Mouse (Mus musculus) spleen, adult 2 months (tissue): ENCODE data around the gene Shank2. TPM values are rescaled to one million over a fixed set of nuclear protein-coding genes. Genes with fewer than 3 reads are reported as not detected.

ENCODE experiments used
- DNase-seq, 2 experiments: peaks; one replicate each; pipeline versions ENCODE4 v3.0.0 to v3.0.0-alpha.2; 2012 to 2021; ENCODE audit warnings: low spot score in 2 of 2, low read depth in 1 of 2
- H3K27ac ChIP-seq: fragments of 200-500 bp; 2 replicates; pipeline ENCODE4 v1.5.1; 2012; ENCODE audit warnings: low read length, inconsistent platforms; ENCODE audit not compliant: insufficient read depth
- H3K27me3 ChIP-seq: fragments of 200-500 bp; 2 replicates; pipeline ENCODE4 v1.6.1; 2012; ENCODE audit warnings: mild to moderate bottlenecking, moderate library complexity, low read length, inconsistent platforms; ENCODE audit not compliant: control insufficient read depth, insufficient read depth
- H3K36me3 ChIP-seq: fragments of 200-500 bp; 2 replicates; pipeline ENCODE4 v1.6.1; 2012; ENCODE audit warnings: mild to moderate bottlenecking, low read length, inconsistent platforms; ENCODE audit not compliant: control insufficient read depth, insufficient read depth
- H3K4me1 ChIP-seq: fragments of 200-500 bp; 2 replicates; pipeline ENCODE4 v1.6.1; 2011; ENCODE audit warnings: inconsistent platforms; ENCODE audit not compliant: control insufficient read depth, insufficient read depth, insufficient read length
- H3K4me3 ChIP-seq: fragments of 200-500 bp; 2 replicates; pipeline ENCODE4 v1.5.1; 2011; ENCODE audit warnings: mild to moderate bottlenecking, inconsistent platforms; ENCODE audit not compliant: insufficient read depth, insufficient read length; ENCODE audit errors: extremely low read depth
- CTCF ChIP-seq: fragments of 200-500 bp; IDR thresholded peaks from 2 replicates; pipeline ENCODE4 v1.5.1; 2011; ENCODE audit warnings: mild to moderate bottlenecking, inconsistent platforms; ENCODE audit not compliant: insufficient read depth, insufficient read length, insufficient replicate concordance; ENCODE audit errors: extremely low read depth
- POLR2A ChIP-seq: fragments of 200-500 bp; IDR thresholded peaks from 2 replicates; pipeline ENCODE4 v1.6.1; 2011; ENCODE audit warnings: low read depth, low read length, inconsistent platforms
- WGBS: fragments of 180-500 bp; shearing (Covaris S2); methylation state at CpG from one replicate; pipeline ENCODE4 v1.1.7; 2018; 5-methylcytosine and 5-hydroxymethylcytosine counted together
- polyA plus RNA-seq: library from polyadenylated mRNA; depleted of rRNA; stranded (reverse); fragments of >200 nt; gene quantifications from 2 replicates; pipeline ENCODE4 v1.2.3, GENCODE M21; 2012

Gene Shank2
- polyA plus RNA-seq, 1 experiment = 0.13 TPM

DNA sequence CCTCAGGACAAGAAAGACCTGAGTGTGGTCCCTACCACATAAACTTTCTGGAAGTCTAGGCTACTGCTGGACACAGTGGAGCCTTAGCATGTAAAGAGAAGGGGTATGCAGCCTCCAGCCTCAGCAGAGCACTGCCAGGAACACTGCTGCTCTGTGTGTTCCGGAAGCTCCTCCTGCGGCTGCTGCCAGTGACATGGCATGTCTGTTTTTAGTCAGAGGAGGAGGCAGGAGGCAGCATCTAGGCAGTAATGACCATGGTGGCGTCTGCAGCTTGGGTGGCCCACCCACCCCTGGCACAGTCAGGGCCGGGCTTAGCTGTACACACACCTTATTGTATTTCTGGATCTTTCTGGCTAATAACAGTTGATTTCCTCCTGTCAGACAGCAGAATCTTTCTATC is 405.9 kb downstream of the Shank2 start:
- TF ChIP-seq CTCF (no peak), POLR2A (no peak)
- H3K4me1 ChIP-seq = no peaks in the 10 kb centered on the region
- no peaks in the 10 kb centered on the region for H3K27me3 ChIP-seq
- H3K27ac ChIP-seq = no peak overlapping the region
- no peak overlapping the region for H3K4me3 ChIP-seq
- no peaks in the 10 kb centered on the region for H3K36me3 ChIP-seq
- DNase-seq = no peak
- 58% methylated on average over 4 of the region's 4 CpGs for WGBS

DNA sequence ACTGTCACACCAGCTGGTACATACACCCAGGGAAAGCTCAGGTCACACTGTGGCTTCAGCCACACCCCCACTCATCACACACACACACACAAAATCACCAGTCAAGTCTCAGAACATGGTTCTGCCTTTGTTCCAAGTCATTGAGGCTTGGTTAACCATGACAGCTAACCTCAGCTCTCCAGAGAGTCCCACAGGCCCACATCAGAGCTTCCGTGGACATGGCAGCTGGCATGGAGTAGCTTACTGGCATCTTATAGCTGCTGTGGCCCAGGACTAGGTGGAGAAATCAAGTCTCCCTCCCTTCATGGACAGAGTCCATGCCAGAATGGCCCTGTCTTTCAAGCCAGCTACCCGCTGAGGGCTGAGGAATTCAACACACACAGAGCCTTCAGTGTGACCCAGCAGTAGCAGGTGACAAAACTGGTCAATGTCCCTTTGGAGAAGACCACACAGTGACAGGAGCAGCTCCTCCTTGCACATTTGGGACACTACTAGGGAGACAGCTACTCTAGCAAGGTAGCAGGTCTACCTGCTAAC is 406.8 kb downstream of the Shank2 start:
- H3K27ac ChIP-seq = no peak overlapping the region
- 63% methylated on average over 2 of the region's 2 CpGs for WGBS
- no peaks in the 10 kb centered on the region for H3K4me1 ChIP-seq
- H3K36me3 ChIP-seq = no peaks in the 10 kb centered on the region
- TF ChIP-seq CTCF (no peak), POLR2A (no peak)
- no peak overlapping the region for H3K4me3 ChIP-seq
- no peaks in the 10 kb centered on the region for H3K27me3 ChIP-seq
- DNase-seq = no peak

DNA sequence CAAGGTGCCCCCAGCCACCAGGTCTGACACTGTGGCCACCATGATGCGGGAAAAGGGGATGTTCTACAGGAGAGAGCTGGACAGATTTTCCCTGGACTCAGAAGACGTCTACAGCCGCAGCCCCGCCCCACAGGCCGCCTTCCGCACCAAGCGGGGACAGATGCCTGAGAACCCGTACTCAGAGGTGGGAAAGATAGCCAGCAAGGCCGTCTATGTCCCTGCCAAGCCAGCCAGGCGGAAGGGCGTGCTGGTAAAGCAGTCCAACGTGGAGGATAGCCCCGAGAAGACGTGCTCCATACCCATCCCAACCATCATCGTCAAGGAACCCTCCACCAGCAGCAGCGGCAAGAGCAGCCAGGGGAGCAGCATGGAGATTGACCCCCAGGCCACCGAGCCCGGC is 408.0 kb downstream of the Shank2 start:
- DNase-seq = no peak
- TF ChIP-seq CTCF (no peak), POLR2A (no peak)
- WGBS = 89% methylated on average over 18 of the region's 18 CpGs
- Histone ChIP-seq H3K27ac (no peak overlapping the region), H3K36me3 (no peaks in the 10 kb centered on the region), H3K27me3 (no peaks in the 10 kb centered on the region), H3K4me3 (no peak overlapping the region), H3K4me1 (no peaks in the 10 kb centered on the region)

DNA sequence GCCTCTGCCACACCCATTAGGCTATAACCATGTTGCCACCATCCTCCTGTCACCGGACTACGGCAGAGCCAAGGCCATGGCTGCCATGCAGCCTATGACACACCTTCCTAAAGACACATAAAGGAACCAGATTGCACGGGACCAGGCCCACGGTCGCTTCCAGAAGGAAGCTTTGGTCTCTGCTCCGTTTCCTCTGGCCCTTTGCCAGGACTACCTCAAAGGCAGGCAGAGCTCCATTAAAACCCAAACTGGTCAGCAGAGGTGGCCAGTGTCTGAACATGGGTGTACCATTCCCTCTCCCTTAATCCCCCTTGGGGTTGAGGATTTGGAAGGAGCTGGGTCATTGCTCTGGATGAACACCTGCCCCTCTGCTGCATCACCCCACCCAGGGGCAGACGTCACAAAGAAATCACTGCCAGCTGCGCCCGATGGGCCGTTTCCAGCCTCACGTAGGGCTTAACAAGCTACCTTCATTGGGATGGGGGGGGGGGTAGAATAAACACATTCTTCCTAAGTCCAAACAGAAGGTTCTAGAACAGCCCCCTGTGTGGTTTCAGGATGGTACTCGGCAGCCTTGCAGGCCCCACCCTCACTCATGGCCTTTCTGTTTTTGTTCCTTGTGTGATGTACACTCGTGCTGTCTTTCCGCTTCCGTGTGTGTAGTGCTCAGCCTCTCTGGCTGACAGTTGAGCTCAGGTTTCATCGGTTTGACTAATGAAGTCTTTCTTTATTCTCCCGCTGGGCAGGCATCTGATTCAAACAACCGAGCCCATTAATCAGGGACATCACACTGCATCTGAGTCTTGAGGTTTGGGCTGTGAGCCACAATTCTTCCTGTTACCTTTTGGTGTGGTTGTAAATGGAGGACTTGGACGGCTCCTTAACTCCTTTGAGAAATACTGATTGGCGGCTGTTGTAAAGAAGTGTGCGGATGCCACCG is 410.5 kb downstream of the Shank2 start:
- WGBS = 56% methylated on average over 22 of the region's 22 CpGs
- no peaks in the 10 kb centered on the region for H3K27me3 ChIP-seq
- H3K36me3 ChIP-seq = no peaks in the 10 kb centered on the region
- H3K4me1 ChIP-seq = no peaks in the 10 kb centered on the region
- H3K27ac ChIP-seq = no peak overlapping the region
- no peak for TF ChIP-seq CTCF
- no peak for TF ChIP-seq POLR2A
- DNase-seq = no peak
- no peak overlapping the region for H3K4me3 ChIP-seq

DNA sequence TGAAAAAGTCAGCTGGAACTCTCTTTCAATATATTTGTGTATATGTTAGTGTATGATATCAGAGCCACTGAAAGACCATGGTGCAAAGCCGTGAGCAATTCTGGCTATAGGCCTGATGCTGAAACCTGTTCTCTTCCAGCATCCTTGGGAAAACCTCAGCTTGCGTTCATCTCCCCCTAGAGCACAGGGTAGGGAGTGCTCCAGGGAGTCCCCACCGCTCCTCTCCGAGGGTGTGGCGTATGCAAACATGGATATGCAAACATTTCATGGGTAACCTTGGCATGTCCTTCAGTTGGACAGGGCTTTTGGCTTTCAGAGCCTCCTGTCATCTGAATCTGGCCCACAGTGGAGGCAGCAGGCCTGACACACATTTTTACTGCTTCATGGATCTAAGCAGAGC is 412.9 kb downstream of the Shank2 start:
- no peaks in the 10 kb centered on the region for H3K4me1 ChIP-seq
- 82% methylated on average over 5 of the region's 5 CpGs for WGBS
- H3K27ac ChIP-seq = no peak overlapping the region
- H3K4me3 ChIP-seq = no peak overlapping the region
- H3K36me3 ChIP-seq = no peaks in the 10 kb centered on the region
- TF ChIP-seq CTCF = no peak
- no peak for TF ChIP-seq POLR2A
- no peaks in the 10 kb centered on the region for H3K27me3 ChIP-seq
- no peak for DNase-seq

DNA sequence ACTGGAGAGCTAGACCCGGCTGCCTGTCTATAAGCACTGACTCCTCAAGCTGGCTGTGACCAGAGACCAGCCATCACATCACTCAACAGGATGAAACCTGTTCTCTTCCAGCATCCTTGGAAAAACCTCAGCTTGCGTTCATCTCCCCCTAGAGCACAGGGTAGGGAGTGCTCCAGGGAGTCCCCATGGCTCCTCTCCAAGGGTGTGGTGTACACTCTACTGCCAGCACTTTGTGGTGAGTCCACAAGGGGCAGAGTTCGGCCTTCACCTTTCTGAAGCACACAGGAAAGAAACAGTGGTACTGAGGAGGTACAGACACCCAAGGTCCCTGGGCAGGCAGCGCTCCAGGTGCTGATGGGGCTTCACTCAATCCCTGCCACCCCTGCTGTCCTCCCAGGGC is 414.1 kb downstream of the Shank2 start:
- Histone ChIP-seq H3K27me3 (no peaks in the 10 kb centered on the region), H3K36me3 (no peaks in the 10 kb centered on the region), H3K4me3 (no peak overlapping the region), H3K27ac (no peak overlapping the region), H3K4me1 (no peaks in the 10 kb centered on the region)
- 59% methylated on average over 4 of the region's 4 CpGs for WGBS
- DNase-seq = no peak
- TF ChIP-seq POLR2A (no peak), CTCF (no peak)

DNA sequence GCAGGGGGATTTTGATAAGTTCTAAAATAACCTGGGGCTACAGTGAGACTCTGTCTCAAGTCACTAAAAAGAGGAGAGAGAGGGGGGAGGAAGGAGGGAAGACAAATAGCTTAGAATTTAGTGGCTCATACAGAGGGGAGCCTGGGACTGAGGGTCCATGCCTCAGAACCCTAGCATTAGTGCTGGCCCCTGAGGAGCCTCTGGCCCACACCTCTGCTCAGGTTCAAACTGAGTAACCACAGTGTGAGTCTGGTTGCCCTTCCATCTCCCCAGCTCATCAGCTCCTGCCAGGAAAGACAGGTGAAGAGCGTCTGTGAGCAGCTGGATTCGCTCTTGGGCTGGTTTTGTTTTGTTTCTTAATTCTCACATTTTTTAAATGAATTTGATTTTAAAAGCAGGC is 415.5 kb downstream of the Shank2 start:
- Histone ChIP-seq H3K36me3 (no peaks in the 10 kb centered on the region), H3K4me1 (no peaks in the 10 kb centered on the region), H3K27ac (no peak overlapping the region), H3K4me3 (no peak overlapping the region), H3K27me3 (no peaks in the 10 kb centered on the region)
- TF ChIP-seq CTCF (no peak), POLR2A (no peak)
- 75% methylated on average over 2 of the region's 2 CpGs for WGBS
- no peak for DNase-seq
